Mouse (Mus musculus) lung, postnatal 0 days (tissue): Measurements from ENCODE around the gene Usp36. TPM values are rescaled to one million over a fixed set of nuclear protein-coding genes. Genes with fewer than 3 reads are reported as not detected.

Source experiments
- ATAC-seq: fragments of 200-750 bp; cut with Nextera tagmentation; 2 replicates; pipeline ENCODE4 v1.8.0; 2017; ENCODE audit warnings: moderate library complexity
- DNase-seq: peaks from one replicate; pipeline ENCODE4 v3.0.0-alpha.2; 2016; ENCODE audit warnings: low spot score
- H3K27ac ChIP-seq: fragments of 300-500 bp; sonication (generic); 2 replicates; pipeline ENCODE4 v1.5.1; 2014; ENCODE audit warnings: antibody characterized with exemption, mild to moderate bottlenecking, low read length, mixed read lengths
- H3K27me3 ChIP-seq: fragments of 300-500 bp; sonication (generic); replicated peaks from 2 replicates; pipeline ENCODE4 v1.6.1; 2014; ENCODE audit warnings: low read length, mixed read lengths; ENCODE audit not compliant: insufficient read depth
- H3K36me3 ChIP-seq: fragments of 300-500 bp; sonication (generic); 2 replicates; pipeline ENCODE4 v1.6.1; 2014; ENCODE audit warnings: low read length, mixed read lengths; ENCODE audit not compliant: insufficient read depth
- H3K4me1 ChIP-seq: fragments of 300-500 bp; sonication (generic); 2 replicates; pipeline ENCODE4 v1.6.1; 2014; ENCODE audit warnings: antibody characterized with exemption, low read depth, low read length, mixed read lengths; ENCODE audit not compliant: insufficient read depth
- H3K4me2 ChIP-seq: fragments of 300-500 bp; sonication (generic); replicated peaks from 2 replicates; pipeline ENCODE4 v1.6.1; 2014; ENCODE audit warnings: low read depth, mild to moderate bottlenecking, low read length, moderate library complexity, mixed read lengths
- H3K4me3 ChIP-seq: fragments of 300-500 bp; sonication (generic); 2 replicates; pipeline ENCODE4 v1.5.1; 2014; ENCODE audit warnings: low read depth, low read length
- H3K9ac ChIP-seq: fragments of 300-500 bp; sonication (generic); replicated peaks from 2 replicates; pipeline ENCODE4 v1.6.1; 2014; ENCODE audit warnings: low read depth, mild to moderate bottlenecking
- H3K9me3 ChIP-seq: fragments of 300-500 bp; sonication (generic); 2 replicates; pipeline ENCODE4 v1.6.1; 2016; ENCODE audit warnings: low read length, mixed read lengths
- CTCF ChIP-seq: IDR thresholded peaks from 2 replicates; pipeline ENCODE4 v1.5.1; 2016; ENCODE audit warnings: antibody characterized with exemption, mild to moderate bottlenecking
- EP300 ChIP-seq: IDR thresholded peaks from 2 replicates; pipeline ENCODE4 v1.6.1; 2016; ENCODE audit warnings: antibody characterized with exemption, mild to moderate bottlenecking, control low read depth
- WGBS: fragments of 180-500 bp; shearing (Covaris S2); extraction: QIAGEN DNeasy Blood & Tissue Kit; methylation state at CpG from one replicate; pipeline ENCODE4 v1.1.7; 2014; 5-methylcytosine and 5-hydroxymethylcytosine counted together
- polyA plus RNA-seq: library from polyadenylated mRNA; unstranded; fragments of >200 nt; fragmentation: Nextera tagmentation; extraction: Ambion mirVana; gene quantifications from 2 replicates; pipeline ENCODE4 v1.2.1, GENCODE M21; 2015

Gene Usp36
- polyA plus RNA-seq, 1 experiment from 2014 or later: 11.8 TPM

- no peaks in the 10 kb centered on the region for H3K27me3 ChIP-seq
- WGBS: 88% methylated on average over 7 of the region's 7 CpGs
- ATAC-seq (no peak), DNase-seq (no peak)
- H3K4me3 ChIP-seq: no peak overlapping the region
- no peaks in the 10 kb centered on the region for H3K4me1 ChIP-seq
- TF ChIP-seq CTCF: no peak
- TF ChIP-seq EP300: no peak
- H3K9ac ChIP-seq: no peak overlapping the region
- H3K9me3 ChIP-seq: no peaks in the 10 kb centered on the region
- no peak overlapping the region for H3K27ac ChIP-seq
- no peak overlapping the region for H3K4me2 ChIP-seq
- peaks cover 55% of the 10 kb centered on the region; the same call in 1 of the 2 replicates for H3K36me3 ChIP-seq
Observed at GRCm38 (mm10) chr11:118276328-118276727, 13.7 kb downstream of the Usp36 start.

- WGBS: 91% methylated on average over 9 of the region's 9 CpGs
Observed at GRCm38 (mm10) chr11:118275092-118275491, 15.0 kb downstream of the Usp36 start.

GRCm38 (mm10) chr11:118269827-118270226 lies 20.2 kb downstream of the Usp36 start:
- no peaks in the 10 kb centered on the region for H3K27me3 ChIP-seq
- no peaks in the 10 kb centered on the region for H3K9me3 ChIP-seq
- TF ChIP-seq CTCF: peak; percentile 48
- TF ChIP-seq EP300: no peak
- no peak overlapping the region for H3K27ac ChIP-seq
- no peak overlapping the region for H3K4me3 ChIP-seq
- H3K9ac ChIP-seq: no peak overlapping the region
- 95% methylated on average over 3 of the region's 3 CpGs for WGBS
- peaks cover 74% of the 10 kb centered on the region; the same call in 1 of the 2 replicates for H3K36me3 ChIP-seq
- ATAC-seq: no peak
- no peak overlapping the region for H3K4me2 ChIP-seq
- DNase-seq: no peak
- no peaks in the 10 kb centered on the region for H3K4me1 ChIP-seq

More at GRCm38 (mm10) chr11:118275092-118275491, 15.0 kb downstream of the Usp36 start:
- no peak for TF ChIP-seq CTCF
- TF ChIP-seq EP300: no peak
- Histone ChIP-seq H3K4me3 (no peak overlapping the region), H3K9ac (no peak overlapping the region), H3K27ac (no peak overlapping the region), H3K36me3 (peaks cover 65% of the 10 kb centered on the region; the same call in 1 of the 2 replicates), H3K9me3 (no peaks in the 10 kb centered on the region), H3K4me2 (no peak overlapping the region), H3K27me3 (no peaks in the 10 kb centered on the region), H3K4me1 (no peaks in the 10 kb centered on the region)
- DNase-seq (no peak), ATAC-seq (no peak)

- Histone ChIP-seq H3K9me3 (no peaks in the 10 kb centered on the region), H3K36me3 (peaks cover 70% of the 10 kb centered on the region), H3K4me3 (no peak overlapping the region), H3K27me3 (no peaks in the 10 kb centered on the region), H3K4me2 (no peak overlapping the region), H3K9ac (no peak overlapping the region), H3K4me1 (no peaks in the 10 kb centered on the region), H3K27ac (no peak overlapping the region)
- DNase-seq: no peak
- no peak for ATAC-seq
- TF ChIP-seq CTCF (0 out of 2 replicates have a peak, but pooled peaks have one; percentile 26), EP300 (no peak)
- 86% methylated on average over 7 of the region's 7 CpGs for WGBS
Observed at GRCm38 (mm10) chr11:118266666-118267046, 23.4 kb downstream of the Usp36 start.

DNA sequence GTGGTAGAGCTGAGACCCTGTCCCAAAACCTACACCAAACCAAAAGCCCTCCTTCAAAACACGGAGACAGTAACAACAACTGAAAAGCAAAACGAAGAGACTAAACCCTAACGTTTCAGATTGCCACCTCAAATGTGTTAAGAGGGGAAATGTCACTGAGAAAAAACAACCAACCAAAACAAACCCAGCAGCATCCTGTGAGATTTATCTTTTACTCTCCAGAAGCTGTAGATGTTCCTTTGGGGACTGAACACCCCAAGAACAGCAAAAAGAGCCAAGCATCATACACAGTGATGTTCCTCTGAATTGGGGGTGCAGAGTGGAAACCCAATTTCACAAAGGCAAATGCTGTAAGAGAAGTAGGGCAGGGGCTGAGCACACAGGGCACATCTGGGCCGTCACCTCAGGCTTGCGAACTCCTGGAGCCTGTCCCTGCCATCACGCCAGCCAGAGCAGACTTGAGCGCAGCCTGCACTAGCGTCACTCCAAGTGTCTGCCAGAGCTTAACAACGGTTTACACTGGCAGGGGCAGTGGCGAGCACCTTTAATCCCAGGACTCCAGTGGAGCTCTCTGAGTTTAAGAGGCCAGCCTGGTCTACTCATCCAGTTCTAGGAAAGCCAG lies 23.9 kb downstream of the Usp36 start:
- H3K9ac ChIP-seq: no peak overlapping the region
- ATAC-seq (no peak), DNase-seq (no peak)
- no peaks in the 10 kb centered on the region for H3K9me3 ChIP-seq
- no peak overlapping the region for H3K4me2 ChIP-seq
- TF ChIP-seq EP300: no peak
- no peak for TF ChIP-seq CTCF
- no peaks in the 10 kb centered on the region for H3K27me3 ChIP-seq
- no peak overlapping the region for H3K27ac ChIP-seq
- H3K36me3 ChIP-seq: peaks cover 70% of the 10 kb centered on the region
- H3K4me1 ChIP-seq: no peaks in the 10 kb centered on the region
- WGBS: 90% methylated on average over 10 of the region's 10 CpGs
- no peak overlapping the region for H3K4me3 ChIP-seq

GRCm38 (mm10) chr11:118265621-118266020 lies 24.4 kb downstream of the Usp36 start:
- ATAC-seq: no peak
- TF ChIP-seq CTCF (no peak), EP300 (no peak)
- Histone ChIP-seq H3K4me2 (no peak overlapping the region), H3K9me3 (no peaks in the 10 kb centered on the region), H3K36me3 (peaks cover 69% of the 10 kb centered on the region), H3K27me3 (no peaks in the 10 kb centered on the region), H3K9ac (no peak overlapping the region), H3K4me1 (no peaks in the 10 kb centered on the region), H3K4me3 (no peak overlapping the region), H3K27ac (no peak overlapping the region)
- 80% methylated on average over 11 of the region's 11 CpGs for WGBS
- DNase-seq: no peak
